Mouse (Mus musculus) ovary, postnatal 10 days (tissue): Measurements from ENCODE around the gene Ikzf1.

ENCODE experiments used
- DNase-seq: peaks from one replicate; pipeline ENCODE4 v3.0.0; 2022; ENCODE audit warnings: low spot score

Ikzf1 gene

DNA sequence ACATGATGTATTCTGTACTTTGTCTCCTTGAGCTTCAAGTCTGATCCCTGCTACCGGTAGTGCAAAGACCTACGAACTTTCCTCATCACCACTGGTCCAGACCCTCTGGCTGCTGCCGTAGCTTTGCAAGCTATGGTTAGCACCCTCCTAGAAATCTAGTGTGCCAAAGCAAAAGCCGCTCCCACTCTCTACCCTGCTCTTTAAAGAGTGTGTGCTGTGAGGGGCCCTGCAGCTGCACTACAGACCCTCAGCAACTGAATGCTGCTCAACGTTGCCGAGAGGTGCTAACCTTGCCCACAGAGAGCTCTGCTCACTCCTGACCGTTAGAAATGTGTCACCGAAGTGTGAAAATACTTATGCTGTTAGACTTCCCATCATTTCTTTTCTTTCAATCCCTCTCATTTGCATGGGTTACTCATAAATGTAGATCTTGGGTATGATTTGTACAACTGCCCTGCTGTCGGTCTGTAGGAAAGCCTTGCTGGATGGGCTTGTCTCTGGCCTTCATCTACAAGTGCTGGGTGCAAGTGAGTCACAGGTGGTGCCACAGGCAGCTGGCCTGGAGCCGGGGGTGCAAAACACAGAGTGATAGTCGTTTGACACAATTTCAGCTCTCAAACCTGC, 40.6 kb downstream of the Ikzf1 start:
- no peak for DNase-seq

DNA sequence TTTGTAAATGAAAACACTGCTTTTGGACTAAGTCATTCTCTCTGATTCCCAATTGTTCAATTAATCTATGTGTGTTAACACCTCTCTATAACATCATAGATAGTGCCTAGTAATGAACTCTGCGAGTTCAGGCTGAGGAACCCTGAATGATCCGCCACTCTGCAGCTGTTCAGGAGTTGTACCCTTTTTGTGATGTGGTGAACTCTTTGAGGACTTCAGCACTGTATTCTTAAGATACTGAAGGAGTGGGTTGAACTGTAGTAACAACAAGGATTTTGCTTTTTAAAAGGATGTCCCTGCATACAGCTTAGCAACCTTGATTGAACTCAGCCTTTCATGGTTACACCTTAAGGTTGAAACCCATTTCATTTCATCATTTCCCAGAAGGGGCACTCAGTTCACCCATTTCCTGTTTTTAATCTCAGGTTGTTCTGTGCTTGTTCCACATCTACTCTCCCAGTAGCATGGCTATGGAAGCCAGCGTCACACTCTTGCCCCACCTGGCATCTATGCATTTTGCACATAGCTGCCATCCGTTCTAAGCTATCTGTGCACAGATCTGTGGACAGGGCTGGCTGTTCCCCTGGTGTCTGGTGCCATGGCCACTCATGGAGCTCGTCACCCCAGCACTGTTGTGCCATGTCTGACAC, 41.2 kb downstream of the Ikzf1 start:
- no peak for DNase-seq

DNA sequence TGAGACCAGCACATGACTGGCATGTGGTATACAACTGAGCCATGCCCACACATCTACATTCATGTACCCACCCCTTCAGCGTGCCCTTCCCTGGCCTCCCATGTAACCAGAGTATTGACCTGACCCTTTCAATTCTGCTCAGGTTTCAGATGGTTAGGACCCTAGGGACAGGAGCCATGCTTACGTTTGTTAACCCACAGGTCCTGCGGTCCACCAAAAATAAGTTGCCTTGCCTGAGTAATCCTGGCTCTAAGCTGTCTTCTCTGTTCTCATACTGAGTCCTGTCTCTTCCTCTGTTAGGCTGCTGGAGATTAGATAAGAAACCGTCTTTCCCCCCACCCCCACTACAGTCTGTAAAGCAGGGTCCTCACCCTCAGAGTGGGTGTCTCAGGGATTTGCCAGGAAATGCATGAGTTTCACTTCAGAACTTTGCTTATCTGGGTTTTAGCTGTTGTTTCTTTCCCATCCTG, 42.0 kb downstream of the Ikzf1 start:
- no peak for DNase-seq

DNA sequence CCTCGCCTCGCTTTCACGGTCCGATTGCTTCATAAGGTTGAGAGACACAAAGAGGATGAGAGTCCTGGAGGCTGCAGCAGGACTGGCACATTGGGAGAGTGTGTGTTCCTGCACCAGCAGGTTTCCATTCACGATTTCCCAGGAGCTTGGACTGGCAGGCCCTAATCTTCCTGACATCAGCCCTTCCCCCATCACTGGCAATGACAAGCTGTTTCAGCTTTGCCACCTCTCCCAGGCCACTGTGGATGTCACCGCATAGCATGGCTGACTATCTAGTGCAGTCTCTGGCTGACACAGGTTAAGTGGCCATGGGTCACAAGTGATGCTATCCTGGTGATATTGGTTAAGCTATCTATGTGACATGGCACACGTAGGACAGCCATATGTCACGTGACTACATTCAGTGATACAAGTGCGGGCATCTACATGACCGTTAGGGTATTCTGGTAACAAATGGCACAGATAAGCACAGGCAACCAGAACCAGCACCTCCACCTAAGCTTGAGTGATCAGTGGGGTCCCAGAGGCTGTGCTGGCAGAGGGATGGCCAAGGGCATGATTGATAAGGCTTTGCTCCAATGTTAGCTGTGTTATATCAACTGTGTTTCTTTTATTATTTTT, 43.2 kb downstream of the Ikzf1 start:
- no peak for DNase-seq

DNA sequence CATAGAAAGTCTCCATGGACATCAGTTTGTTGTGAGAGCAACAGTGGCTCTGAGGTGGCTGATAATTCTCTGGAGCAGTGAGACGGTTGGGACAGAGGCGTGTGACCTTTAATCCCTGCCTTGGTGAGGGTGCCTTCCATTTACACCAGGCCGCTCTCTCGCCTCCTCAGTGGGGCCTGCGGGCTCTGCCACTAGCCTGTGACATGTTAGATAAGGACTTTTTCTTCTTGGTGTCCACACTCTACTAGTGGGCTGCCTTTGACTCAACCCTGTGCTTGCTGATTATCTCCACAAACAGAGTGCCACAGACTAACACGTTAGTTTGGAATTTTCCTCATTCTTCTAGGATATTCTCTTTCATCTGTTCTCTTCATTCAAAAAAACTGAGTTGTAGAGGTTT, 44.4 kb downstream of the Ikzf1 start:
- DNase-seq = no peak

DNA sequence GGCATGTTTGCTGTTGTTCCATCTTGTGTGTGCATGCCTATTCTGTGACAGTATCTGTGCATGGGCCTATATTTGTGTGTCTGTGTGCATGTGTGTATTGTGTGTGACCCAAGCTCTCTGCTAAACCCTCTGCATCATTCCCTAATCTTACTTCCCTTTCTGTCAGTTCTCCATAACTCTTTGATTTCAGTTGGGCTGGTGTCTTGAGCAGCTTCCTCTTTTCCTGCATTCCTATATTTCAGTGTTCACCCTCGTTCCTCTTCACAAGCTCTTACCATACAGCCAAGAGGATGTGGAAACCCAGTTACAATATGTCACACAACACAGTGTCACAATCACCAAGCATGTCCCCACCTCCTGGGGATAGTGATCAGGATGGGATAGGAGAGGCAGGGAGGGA, 45.3 kb downstream of the Ikzf1 start:
- DNase-seq = no peak

DNA sequence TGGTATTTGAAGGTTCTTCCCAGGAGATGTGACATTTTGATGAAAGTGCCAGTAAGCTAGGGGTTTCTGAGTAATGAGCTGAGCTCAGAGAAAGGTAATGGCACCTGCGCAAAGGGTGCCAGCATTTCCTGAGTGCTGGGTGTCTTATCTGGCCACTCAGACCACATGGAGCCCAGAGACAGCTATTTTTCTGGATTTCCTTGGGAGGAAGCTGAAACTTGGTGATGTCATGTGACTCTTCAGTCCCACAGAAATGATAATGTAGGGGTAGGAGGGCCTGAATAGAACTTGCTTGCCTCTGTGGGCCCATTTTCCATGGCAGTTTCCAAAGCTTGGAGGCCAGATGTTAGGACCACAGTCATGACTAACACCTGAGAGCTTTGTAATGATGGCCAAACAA, 46.9 kb downstream of the Ikzf1 start:
- no peak for DNase-seq

DNA sequence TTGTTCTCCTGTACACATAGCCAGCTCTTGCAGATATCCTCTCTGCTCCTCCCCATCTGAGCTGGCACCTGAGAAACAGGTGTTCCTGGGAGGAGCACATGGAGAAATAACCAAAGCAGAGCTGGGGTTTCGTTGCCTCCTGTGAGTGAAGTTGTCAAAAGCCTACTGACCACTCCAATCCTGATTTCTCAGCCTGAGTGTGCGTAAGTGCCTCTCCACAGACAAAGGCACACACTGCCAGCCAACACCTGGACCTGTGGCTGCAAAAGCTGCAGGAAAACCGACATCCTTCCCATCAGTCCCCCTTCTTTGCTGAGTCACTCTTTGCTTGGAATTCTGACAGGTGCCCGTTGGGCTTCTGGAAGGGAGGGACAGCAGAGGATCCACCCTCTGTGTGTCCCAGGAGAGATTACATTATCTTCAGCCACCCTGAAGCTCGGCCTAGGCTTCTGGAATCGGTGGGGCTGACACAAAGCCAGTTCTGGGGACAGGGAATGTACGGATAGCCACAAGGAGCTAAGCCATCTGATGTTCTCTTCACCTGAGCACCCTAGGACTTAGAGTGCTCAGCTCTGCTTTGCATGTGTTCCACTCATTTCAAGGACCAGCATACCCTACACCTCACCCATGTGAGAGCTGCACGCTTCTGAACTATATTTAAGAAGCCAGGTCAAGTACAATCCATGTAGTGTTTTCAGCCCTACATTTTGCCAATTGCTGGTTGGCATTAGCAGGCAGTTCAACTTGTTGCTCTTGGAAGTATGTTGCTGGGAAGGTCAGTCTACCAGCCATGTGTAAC, 48.4 kb downstream of the Ikzf1 start:
- DNase-seq = no peak

DNA sequence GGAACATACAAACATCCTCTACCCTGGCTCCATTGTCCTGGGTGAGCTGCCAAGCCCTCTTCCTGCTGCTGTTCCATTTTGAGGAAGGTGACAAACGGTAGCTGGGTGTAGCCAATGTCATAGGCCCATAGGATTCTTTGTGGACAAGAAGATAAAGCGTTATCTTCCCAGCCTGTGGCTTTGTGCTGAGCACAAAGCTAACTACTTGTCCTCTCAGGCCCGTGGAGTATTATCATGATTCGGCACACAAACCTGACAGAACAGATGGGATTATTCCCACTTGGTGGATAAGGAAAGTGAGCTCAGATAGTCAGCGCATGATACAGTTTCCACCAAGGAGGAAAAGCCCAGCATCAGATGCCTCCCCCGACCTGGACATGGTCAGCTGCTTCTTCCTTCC, 50.4 kb downstream of the Ikzf1 start:
- DNase-seq = no peak

DNA sequence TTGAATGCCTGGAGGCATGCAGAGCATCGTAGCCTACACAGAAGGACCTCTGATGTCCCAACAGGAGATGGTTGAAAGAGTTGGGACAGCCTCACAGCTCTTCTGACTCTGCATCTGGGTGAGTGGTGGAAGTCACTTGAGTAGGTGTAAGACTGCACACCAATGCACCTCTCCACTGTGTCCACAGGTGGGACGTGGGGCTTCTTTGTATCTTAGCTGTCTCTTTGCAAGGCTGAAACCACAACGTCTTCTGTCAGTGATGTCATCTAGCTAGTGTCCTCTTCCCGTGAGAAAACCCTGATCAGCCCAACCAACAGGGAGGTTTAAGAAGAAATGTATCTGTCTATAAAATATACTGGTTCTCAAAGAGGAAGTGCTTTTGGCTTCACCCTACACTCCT, 52.1 kb downstream of the Ikzf1 start:
- no peak for DNase-seq

DNA sequence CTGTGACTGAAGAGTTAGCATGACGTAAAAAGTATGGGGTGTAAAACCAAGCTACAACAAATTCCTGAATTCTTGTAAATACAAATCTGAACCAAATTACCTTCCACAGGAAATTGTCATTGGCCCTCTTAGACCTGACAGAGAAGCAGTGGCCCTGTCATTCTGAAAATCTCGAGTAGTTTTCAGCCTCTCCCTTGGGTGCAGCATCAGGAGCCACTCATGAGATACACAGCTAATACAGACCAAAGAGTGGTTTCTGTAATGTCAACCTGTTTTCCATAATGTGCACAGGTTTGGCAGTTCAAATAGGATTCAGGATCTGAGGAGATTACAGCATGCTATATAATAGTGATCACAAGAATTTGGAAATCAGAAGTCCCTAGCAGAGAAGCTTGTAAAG, 52.8 kb downstream of the Ikzf1 start:
- DNase-seq = no peak

DNA sequence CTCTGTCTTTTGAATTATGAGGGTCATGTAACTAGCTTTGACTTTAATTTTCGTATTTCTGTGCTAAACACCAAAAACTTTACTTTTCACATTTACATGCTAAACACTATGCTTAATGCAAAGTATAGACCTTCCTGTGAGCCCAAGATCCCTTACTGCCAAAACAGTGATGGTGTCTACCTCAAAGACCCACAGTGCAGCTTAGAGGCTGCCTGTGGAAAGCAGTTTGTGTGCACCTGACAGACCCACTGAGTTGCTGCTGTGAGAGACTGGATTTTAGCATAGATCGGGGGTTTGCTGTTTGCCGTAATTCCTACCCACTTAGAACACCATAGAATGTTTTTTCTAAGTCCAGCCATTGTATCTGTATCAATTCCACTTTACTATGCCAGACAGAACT, 54.3 kb downstream of the Ikzf1 start:
- DNase-seq = no peak

DNA sequence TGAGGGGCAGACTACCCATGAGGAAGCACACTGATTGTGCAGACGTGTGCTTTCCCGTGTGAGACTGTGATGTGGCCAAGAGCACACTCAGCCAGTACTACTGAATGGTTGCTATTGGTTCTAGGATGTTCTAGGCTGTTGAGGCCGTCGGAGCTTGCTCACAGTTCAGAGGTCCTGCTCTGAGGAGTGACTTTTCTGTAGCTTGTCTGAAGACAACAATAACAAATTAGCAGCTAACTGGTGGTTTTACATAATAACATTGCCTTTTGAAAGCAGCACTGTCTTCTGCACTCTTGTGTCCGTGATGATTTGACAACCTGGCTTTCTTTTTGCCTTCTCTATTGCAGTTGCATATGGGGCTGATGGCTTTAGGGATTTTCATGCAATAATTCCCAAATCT, 55.8 kb downstream of the Ikzf1 start:
- DNase-seq = no peak

DNA sequence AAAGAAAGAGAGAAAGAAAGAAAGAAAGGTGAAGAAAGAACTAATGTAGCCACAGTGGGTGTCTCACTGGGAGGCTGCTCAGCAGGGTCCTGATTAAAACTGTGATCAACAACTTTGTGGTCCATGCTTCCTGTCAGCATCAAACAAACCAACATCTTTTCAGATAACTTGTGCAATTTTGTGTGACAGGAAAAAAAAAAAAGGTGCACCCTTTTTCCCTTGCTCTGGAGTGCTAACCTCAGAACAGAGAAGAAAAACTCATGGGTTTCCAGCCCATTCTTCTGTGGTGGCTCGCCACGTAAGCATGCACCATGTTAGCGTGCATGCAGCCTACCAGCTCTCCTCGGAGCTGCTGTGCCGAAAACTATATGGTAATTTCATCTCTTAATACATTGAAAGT, 56.8 kb downstream of the Ikzf1 start:
- DNase-seq = no peak

DNA sequence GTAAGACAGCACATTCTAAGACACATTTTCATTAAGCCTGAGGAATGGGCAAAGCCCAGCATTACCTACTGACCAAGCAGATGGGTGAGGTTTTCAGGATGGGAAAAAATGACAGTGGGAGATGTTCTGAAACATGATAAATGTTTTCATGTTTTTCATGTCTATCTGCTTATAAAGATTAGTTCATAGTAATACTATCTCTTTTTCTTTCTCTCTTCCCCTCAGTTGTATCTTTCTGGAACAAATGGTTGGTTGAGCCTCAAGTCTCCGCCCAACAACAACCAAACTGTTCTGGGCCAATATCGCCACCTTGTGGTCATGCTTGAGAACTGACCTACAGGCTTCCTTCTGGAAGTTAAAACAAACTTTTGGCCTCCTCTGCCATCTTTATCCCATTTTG, 57.8 kb downstream of the Ikzf1 start:
- no peak for DNase-seq

DNA sequence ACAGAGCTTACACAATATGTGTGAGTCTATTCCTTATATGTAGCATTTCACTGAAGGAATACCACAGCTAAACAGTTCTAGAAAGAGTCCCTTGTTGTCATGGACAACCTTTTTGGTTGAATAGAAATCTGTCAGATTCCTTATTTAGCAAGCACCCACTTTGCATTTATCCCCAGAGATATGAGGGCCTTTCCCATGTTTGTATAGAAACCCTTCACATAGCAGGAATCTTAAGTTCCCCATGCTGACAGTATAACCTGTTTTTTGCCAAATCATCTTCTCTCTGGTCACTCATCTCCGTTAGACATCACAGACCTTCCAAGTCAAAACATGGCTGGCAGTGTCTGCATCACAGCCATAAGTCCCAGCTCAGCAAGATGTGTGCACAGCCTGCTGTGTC, 59.4 kb downstream of the Ikzf1 start:
- no peak for DNase-seq

DNA sequence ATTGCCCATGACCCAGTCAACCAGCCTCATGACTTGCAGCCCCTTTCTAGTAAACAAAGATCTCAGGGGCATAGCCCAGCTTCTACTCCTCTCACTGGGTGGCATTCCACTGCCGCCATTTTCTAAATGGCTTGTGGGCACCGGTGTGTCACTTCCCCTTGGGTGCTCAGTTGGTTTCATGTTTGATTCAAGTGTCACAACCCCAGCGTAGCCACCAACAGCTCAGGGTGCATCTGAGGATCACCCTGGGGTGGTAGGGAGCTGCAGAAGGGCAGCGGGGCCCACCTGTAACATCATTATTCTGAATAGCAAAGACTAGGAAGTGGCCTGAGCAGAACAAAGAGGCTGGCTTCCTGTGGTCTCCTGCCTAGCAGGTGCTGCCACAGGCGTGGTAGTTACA, 66.3 kb downstream of the Ikzf1 start:
- no peak for DNase-seq

DNA sequence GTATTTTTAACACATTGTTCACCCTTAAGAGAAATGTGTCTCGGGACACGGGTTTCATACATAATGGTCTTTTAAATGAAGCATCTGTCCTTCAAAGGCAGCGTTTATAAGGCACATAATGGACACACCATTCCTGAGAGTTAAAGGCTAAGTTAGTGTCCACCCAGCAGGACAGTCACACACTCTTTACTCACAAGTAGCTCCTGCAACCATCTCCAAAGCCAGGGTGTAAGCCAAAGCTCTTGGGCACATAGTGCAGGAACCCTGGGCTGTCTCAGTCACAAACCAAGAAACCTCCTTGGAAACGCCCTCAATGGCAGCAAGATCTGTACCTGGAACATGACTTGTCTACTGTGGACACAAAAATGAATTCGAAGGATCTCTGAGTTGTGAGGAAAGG, 68.1 kb downstream of the Ikzf1 start:
- DNase-seq = no peak

DNA sequence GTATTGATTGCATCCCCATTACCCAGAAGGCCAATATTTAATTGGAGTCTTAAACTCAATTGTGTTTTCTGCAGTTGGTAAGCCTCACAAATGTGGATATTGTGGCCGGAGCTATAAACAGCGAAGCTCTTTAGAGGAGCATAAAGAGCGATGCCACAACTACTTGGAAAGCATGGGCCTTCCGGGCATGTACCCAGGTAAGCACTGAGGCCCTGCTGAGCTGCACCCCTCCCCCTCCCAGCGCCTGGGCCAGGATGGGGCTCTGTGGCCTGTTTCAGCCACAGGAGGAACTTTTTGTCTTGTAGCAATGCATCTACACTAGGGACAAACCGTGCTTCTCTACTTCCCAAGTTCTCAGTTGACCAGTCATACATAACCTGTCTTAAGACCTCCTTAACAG, 73.3 kb downstream of the Ikzf1 start:
- no peak for DNase-seq

DNA sequence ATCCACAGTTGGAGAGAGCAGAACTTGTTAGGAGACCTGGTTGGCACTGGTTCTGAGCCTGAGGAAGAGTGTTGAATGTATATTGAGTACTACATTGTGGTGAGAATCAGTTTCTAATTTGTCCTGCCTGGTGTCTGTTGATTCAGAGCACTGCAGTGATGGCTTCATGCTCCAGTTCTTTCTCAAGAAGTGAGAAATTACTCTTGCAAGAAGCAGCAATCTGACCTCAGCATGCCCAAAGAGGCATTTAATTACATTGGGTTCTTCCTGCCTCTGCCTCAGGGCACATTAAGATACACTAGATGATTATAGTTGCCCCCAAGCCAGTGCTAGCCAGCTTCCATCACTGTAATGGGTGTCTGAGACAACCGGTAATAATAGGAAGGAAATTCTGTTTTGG, 74.1 kb downstream of the Ikzf1 start:
- DNase-seq = no peak

DNA sequence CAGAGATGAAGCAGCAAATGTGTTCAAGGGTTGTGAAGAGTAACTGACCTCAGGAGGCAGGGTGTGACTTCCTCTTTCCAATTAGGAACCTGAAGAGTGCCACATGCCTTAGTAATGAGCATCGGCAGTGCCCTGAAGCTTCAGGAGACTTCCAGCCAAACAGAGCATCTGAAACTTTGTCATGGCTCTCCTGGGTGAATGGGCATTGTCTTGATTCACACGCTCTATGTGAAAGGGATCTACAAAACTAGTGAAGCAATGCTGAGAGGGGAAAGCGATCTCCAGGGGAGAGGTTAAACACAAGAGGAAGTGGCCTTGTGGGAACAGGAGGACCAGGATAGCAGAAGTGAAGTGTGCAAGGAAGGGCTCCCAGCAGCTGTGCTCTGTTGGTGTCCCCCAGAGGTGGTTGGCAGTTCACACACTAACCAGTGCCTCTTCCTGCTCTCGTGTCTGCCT, 78.4 kb downstream of the Ikzf1 start:
- no peak for DNase-seq

DNA sequence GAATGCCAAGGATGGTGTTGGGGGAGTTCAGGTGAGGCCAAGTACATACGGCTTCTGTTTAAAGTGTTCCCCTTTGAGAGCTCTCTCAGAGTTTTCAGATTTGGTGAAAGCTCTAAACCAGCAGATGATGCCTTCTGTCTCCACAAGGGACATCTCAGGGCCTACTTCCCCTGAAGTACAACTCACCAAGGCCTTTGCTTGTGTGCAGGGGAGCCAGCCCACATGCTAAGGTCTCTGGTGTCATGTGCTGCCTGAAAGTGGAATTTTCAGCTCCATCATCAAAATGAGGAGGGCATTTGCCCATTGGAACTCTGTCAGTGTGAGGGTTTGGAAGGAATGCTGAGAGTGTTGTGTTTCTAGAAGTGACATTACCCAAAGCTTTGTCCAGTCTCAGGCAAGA, 80.6 kb downstream of the Ikzf1 start:
- DNase-seq = no peak

DNA sequence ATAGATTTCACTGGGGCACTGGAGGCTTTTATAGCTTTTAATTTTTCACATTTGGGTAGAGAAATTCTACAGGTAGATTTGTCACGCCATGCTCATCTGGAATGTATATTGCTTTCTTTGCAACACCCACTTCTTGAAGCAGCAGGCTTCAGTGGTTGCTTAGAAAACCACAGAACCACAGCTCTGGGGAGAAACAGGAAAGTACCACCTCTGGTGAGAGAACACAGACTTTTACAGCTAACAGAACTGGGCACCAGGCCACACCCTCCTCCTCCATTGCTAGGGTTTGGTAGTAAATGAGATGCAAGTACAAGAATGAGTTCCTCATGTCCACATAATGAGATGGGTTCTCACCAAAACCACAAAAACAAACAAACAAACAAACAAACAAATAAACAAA, 81.3 kb downstream of the Ikzf1 start:
- no peak for DNase-seq
